Mouse (Mus musculus) intestine, embryonic 15.5 days (tissue): Measurements from ENCODE around the gene Hhatl. TPM values are rescaled to one million over a fixed set of nuclear protein-coding genes. Genes with fewer than 3 reads are reported as not detected.

Experiments
- ATAC-seq: fragments of 200-750 bp; cut with Nextera tagmentation; 2 replicates; pipeline ENCODE4 v1.8.0; 2017; ENCODE audit warnings: moderate TSS enrichment, moderate library complexity
- H3K27ac ChIP-seq: fragments of 300-500 bp; sonication (generic); 2 replicates; pipeline ENCODE4 v1.5.1; 2015; ENCODE audit warnings: mild to moderate bottlenecking, inconsistent platforms
- H3K27me3 ChIP-seq: fragments of 300-500 bp; sonication (generic); replicated peaks from 2 replicates; pipeline ENCODE4 v1.6.1; 2015; ENCODE audit warnings: inconsistent platforms
- H3K36me3 ChIP-seq: fragments of 300-500 bp; sonication (generic); 2 replicates; pipeline ENCODE4 v1.6.1; 2015; ENCODE audit warnings: inconsistent platforms
- H3K4me1 ChIP-seq: fragments of 300-500 bp; sonication (generic); replicated peaks from 2 replicates; pipeline ENCODE4 v1.6.1; 2015; ENCODE audit warnings: inconsistent platforms
- H3K4me2 ChIP-seq: fragments of 300-500 bp; sonication (generic); replicated peaks from 2 replicates; pipeline ENCODE4 v1.6.1; 2015; ENCODE audit warnings: mild to moderate bottlenecking, inconsistent platforms
- H3K4me3 ChIP-seq: fragments of 300-500 bp; sonication (generic); replicated peaks from 2 replicates; pipeline ENCODE4 v1.5.1; 2015; ENCODE audit warnings: inconsistent platforms
- H3K9ac ChIP-seq: fragments of 300-500 bp; sonication (generic); 2 replicates; pipeline ENCODE4 v1.6.1; 2015; ENCODE audit warnings: inconsistent platforms
- H3K9me3 ChIP-seq: fragments of 300-500 bp; sonication (generic); 2 replicates; pipeline ENCODE4 v1.6.1; 2016; ENCODE audit warnings: inconsistent platforms
- WGBS: fragments of 180-500 bp; shearing (Covaris S2); methylation state at CpG from one replicate; pipeline ENCODE4 v1.1.7; 2015; 5-methylcytosine and 5-hydroxymethylcytosine counted together
- polyA plus RNA-seq: library from polyadenylated mRNA; unstranded; fragments of >200 nt; fragmentation: Nextera tagmentation; extraction: Ambion mirVana; gene quantifications from 2 replicates; pipeline ENCODE4 v1.2.1, GENCODE M21; 2015

Hhatl gene
- polyA plus RNA-seq, 1 experiment from 2014 or later = 1.5 TPM

DNA sequence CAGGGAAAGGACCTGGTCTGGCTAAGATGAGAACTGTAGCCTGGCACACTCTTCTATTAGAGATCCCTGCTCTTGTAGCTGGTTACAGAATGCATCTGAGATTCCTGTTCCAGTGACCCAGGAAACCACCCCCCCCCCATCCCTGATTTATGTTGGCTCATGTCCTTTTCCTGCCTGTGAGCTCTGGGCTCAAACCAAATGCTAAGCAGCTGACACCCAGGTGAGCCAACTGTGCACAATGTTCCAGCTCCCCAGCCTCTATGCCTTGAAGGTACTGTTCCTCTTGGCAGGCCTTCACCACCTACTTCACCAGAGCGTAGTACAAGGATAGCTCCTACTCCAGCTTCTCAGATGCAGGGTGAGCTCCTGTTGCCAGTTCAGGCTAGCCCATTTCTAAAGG, 30.7 kb upstream of the Hhatl start:
- Histone ChIP-seq H3K9me3 (no peaks in the 10 kb centered on the region), H3K4me1 (0 out of 2 replicates have a peak, but pooled peaks cover 3% of the 10 kb centered on the region), H3K27me3 (no peaks in the 10 kb centered on the region), H3K4me3 (no peak overlapping the region), H3K27ac (no peak overlapping the region), H3K9ac (no peak overlapping the region), H3K36me3 (no peaks in the 10 kb centered on the region), H3K4me2 (no peak overlapping the region)
- WGBS = 89% methylated on average over 1 of the region's 1 CpGs
- no peak for ATAC-seq

DNA sequence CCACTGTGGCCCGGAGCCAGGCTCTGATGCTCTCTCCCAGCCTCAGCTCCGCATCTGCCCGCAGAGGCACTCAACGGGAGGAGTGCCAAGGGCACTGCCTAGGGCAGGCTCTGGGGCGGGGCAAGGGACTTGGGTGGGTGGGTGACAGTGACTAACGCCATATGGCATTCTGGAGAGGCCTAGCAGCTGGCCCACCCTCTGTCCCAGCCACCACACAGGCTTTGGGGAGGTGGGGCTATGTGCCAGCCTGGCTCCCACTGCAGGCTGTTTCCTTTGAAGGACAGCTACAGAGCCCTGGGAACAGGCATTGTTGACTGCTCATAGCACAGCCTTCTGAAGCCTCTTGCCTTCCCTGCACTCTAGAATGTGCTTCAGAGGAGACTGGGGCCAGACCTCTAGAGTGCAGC, 30.3 kb upstream of the Hhatl start:
- H3K4me2 ChIP-seq = no peak overlapping the region
- H3K27ac ChIP-seq = no peak overlapping the region
- H3K36me3 ChIP-seq = no peaks in the 10 kb centered on the region
- no peaks in the 10 kb centered on the region for H3K27me3 ChIP-seq
- 65% methylated on average over 6 of the region's 6 CpGs for WGBS
- no peaks in the 10 kb centered on the region for H3K9me3 ChIP-seq
- 0 out of 2 replicates have a peak, but pooled peaks cover 3% of the 10 kb centered on the region for H3K4me1 ChIP-seq
- ATAC-seq = no peak
- no peak overlapping the region for H3K9ac ChIP-seq
- H3K4me3 ChIP-seq = no peak overlapping the region

DNA sequence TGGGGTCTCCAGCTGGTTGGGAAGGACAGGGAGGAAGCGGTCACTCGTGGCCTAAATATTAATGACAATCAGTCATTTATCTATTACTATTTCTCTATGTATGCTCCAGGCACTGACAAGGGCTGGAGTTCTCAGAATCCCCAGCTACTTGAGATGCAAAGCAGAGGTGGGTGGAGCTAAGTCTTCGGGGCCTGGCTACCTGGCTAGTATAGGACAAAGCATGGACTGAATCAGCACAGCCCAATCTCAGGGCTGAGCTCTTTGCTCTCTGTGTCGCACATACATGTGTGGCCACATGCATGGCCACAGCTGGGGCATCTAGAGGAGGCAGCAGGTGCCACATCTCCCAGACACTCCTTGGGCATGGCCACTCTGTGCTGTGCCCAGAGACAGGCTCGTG, 28.5 kb upstream of the Hhatl start:
- Histone ChIP-seq H3K36me3 (no peaks in the 10 kb centered on the region), H3K4me1 (0 out of 2 replicates have a peak, but pooled peaks cover 3% of the 10 kb centered on the region), H3K9me3 (no peaks in the 10 kb centered on the region), H3K4me2 (no peak overlapping the region), H3K27me3 (no peaks in the 10 kb centered on the region), H3K9ac (no peak overlapping the region), H3K4me3 (no peak overlapping the region), H3K27ac (no peak overlapping the region)
- ATAC-seq = no peak
- 66% methylated on average over 5 of the region's 5 CpGs for WGBS

DNA sequence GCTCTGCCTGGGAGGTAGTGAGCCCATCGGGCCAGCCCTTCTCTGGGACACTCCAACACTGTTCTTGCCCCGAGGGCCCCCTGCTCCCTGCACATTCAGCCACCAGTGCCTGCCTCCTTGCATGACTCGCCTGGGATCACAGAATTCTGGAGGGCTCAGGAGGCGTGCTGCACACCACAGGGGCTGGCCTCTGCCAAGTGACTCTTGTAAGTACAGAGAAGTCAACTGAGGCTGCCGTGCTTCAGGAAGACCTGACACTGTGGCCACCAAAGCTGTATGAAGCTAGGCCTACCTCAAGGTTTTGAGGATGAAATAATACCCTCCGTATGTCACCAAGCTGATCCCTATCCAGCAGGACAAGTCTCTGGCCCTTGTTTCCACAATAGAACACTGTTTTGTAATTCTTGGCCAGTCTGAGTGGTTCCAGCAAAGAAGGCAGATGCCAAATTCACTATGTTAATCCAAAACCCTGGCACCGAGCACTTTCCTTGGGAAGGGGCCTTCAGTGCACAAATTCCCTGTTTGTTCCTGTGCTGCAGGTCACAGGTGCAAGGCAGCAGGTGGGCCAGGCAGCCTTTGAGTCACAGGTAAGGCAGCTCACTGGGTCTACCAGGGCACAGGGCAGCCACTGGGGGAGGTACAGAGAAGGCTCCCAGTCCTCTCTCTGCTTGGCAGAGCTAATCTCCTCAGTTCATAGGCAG, 27.6 kb upstream of the Hhatl start:
- Histone ChIP-seq H3K9ac (no peak overlapping the region), H3K4me1 (0 out of 2 replicates have a peak, but pooled peaks cover 3% of the 10 kb centered on the region), H3K27ac (no peak overlapping the region), H3K36me3 (no peaks in the 10 kb centered on the region), H3K4me3 (no peak overlapping the region), H3K9me3 (no peaks in the 10 kb centered on the region), H3K4me2 (no peak overlapping the region), H3K27me3 (no peaks in the 10 kb centered on the region)
- ATAC-seq = no peak
- WGBS = 62% methylated on average over 7 of the region's 7 CpGs

DNA sequence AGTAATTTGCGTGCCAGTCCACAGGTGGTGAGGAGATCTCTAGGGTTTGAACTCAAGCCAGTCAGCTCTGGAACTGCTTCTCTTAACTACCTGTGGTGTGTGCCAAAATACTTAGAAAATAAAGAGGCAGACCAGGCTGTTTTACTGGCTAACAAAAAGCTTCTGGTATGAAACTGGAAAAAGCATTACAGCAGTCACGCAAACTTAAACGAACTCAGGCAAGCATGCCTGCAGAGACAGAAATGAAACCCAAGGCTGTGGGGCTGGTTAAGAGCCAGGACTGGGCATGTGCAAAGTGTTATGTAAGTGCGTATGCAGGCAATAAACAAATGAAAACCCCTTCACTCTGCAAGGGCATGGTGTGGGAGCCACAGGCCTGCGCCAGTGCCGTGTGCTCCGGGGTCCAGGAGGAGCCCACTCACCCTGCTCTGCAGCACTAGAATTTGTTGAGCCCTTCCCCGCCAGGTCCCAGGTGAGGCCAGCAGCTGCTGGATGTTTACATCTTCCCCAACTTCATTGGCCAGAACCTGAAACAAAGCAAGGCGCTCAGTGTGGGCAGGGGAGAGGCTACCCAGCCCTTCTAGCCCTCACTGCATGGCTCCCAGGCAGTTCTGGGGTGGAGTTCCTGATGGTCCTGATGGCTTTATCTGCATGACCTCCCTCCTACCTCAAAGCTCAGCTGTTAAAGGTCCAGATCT, 26.9 kb upstream of the Hhatl start:
- 43% methylated on average over 9 of the region's 9 CpGs for WGBS
- ATAC-seq = no peak
- Histone ChIP-seq H3K9me3 (no peaks in the 10 kb centered on the region), H3K36me3 (no peaks in the 10 kb centered on the region), H3K4me2 (no peak overlapping the region), H3K4me3 (no peak overlapping the region), H3K27me3 (no peaks in the 10 kb centered on the region), H3K27ac (no peak overlapping the region), H3K9ac (no peak overlapping the region), H3K4me1 (0 out of 2 replicates have a peak, but pooled peaks cover 3% of the 10 kb centered on the region)

DNA sequence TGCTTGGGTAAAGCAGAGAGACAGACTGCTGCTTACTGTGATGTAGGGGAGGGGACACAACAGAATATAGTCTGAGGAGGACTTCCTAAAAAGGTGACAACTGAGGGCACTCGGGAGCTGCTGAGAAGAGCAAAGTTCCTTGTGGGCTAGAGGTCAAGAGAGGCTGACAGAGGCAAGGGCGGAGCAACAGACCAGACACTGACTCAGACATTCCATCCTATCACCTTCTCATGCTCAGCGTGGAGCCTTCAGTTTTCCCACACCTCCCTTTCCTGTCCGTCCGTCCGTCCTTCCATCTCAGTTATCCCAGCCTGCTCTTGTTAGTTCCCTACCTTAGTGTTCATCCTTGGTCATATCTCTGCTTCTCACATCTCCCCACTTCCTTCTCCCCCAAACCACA, 22.9 kb upstream of the Hhatl start:
- no peaks in the 10 kb centered on the region for H3K27me3 ChIP-seq
- H3K4me3 ChIP-seq = no peak overlapping the region
- no peaks in the 10 kb centered on the region for H3K9me3 ChIP-seq
- H3K27ac ChIP-seq = no peak overlapping the region
- H3K4me2 ChIP-seq = no peak overlapping the region
- H3K4me1 ChIP-seq = peaks cover 3% of the 10 kb centered on the region; the same call in 1 of the 2 replicates
- no peak for ATAC-seq
- no peaks in the 10 kb centered on the region for H3K36me3 ChIP-seq
- WGBS = 55% methylated on average over 6 of the region's 6 CpGs
- H3K9ac ChIP-seq = no peak overlapping the region

DNA sequence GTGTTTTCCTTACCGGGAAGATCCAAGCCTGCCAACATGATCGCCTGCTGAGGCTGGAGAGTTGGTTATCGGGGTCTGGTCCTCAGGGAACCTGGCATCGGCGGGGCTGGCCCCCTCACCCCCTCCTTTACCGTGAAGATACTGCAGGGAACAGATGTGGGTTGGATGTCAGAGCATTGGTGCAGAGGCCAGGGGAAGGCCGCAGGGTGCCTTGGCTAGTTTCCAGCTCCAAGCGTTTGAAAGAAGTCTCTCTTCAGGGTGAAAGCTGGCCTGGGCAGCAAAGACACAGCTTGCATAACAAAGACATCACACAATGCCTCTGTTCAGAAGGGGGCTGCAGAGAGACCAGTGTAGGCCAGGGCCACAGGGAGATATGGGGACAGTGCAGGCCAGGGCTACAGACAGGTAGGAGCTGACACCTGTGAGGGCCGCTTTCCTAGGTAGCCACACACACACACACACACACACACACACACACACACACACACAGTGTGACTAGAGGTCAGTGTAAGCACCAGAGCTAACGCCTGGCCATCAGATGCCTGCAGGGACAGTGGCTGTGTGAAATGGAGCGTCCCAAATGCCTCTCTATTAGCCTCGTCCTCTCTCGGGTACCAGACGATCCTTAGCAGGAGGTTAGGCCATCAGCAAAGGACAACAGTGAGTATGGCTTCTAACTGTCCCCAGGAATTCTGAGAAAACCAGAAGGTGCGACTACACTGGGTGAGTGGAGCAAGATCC, 17.9 kb upstream of the Hhatl start:
- Histone ChIP-seq H3K9me3 (no peaks in the 10 kb centered on the region), H3K4me1 (no peaks in the 10 kb centered on the region; the same call in 1 of the 2 replicates), H3K27me3 (no peaks in the 10 kb centered on the region), H3K9ac (no peak overlapping the region), H3K4me3 (no peak overlapping the region), H3K27ac (no peak overlapping the region), H3K36me3 (no peaks in the 10 kb centered on the region), H3K4me2 (no peak overlapping the region)
- peak; percentile 49; the same call in 1 of the 2 replicates for ATAC-seq
- WGBS = 46% methylated on average over 15 of the region's 15 CpGs

DNA sequence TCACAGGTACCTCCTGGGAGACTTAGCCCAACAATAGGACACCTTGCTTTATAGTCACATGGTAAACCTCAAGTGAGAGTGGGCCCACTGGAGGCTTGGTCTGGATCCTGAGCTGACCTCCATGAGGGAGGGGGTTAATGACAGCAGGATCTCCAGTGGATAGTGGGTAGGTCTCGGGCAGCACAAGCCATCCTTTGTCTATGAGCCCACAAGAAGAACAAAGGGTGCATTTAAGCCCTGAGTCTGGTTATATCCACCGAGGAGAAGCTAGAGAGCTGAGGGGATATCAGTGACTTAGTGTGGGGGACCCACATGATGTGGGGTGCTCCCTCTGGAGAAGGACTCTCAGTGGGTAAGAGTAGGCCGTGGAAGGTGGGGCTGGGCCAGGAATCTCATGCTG, 16.2 kb upstream of the Hhatl start:
- no peaks in the 10 kb centered on the region for H3K36me3 ChIP-seq
- H3K9ac ChIP-seq = no peak overlapping the region
- H3K4me2 ChIP-seq = no peak overlapping the region
- H3K4me1 ChIP-seq = no peaks in the 10 kb centered on the region; the same call in 1 of the 2 replicates
- H3K27ac ChIP-seq = no peak overlapping the region
- ATAC-seq = peak; percentile 36; the same call in 1 of the 2 replicates
- H3K27me3 ChIP-seq = no peaks in the 10 kb centered on the region
- 65% methylated on average over 3 of the region's 3 CpGs for WGBS
- no peak overlapping the region for H3K4me3 ChIP-seq
- H3K9me3 ChIP-seq = no peaks in the 10 kb centered on the region

DNA sequence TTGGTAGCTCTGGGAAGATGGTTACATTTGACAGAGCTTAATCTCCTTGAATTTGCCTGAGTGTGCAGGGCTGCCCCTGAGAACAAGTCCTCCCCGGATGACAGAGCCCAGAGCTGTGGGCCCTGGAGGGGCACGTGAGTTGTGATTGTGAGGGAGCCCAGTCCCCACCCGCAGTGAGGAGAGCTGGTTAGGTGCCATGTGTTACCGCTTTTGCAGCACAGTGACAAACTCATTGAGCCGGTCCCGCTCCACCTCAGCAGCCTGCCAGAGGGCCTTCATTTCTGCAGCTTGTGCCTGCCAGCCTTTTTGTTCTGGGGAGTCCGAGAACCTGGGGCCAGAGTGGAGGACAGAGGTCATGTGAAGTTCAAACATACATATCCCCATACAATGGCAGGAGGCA, 15.6 kb upstream of the Hhatl start:
- no peaks in the 10 kb centered on the region for H3K9me3 ChIP-seq
- 67% methylated on average over 7 of the region's 7 CpGs for WGBS

DNA sequence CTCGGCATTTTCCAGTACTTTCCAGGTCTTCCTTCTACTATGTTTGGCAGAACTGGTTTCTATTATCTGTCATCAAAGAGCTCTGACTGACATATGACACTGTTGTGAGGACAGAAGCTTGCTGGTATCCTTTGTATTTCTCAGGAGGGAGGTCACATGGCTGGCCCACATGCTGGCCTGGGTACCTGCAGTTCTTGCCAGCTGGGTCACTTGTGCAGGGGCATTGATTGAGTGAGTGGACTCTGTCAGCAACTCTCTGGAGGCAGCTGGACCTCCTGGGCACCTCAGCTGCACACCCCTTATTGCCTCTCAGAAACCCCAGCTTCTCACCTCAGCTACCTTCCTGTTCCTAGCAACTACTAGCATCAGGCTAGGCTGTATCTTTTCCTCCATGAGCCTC, 15.2 kb upstream of the Hhatl start:
- no peak for ATAC-seq
- H3K4me1 ChIP-seq = no peaks in the 10 kb centered on the region; the same call in 1 of the 2 replicates
- no peaks in the 10 kb centered on the region for H3K9me3 ChIP-seq
- no peak overlapping the region for H3K4me2 ChIP-seq
- H3K27me3 ChIP-seq = no peaks in the 10 kb centered on the region
- no peak overlapping the region for H3K9ac ChIP-seq
- WGBS = 66% methylated on average over 1 of the region's 1 CpGs
- no peak overlapping the region for H3K27ac ChIP-seq
- H3K4me3 ChIP-seq = no peak overlapping the region
- no peaks in the 10 kb centered on the region for H3K36me3 ChIP-seq

More for the DNA sequence above, 15.6 kb upstream of the Hhatl start:
- Histone ChIP-seq H3K27me3 (no peaks in the 10 kb centered on the region), H3K36me3 (no peaks in the 10 kb centered on the region), H3K4me3 (no peak overlapping the region), H3K4me2 (no peak overlapping the region), H3K9ac (no peak overlapping the region), H3K27ac (no peak overlapping the region), H3K4me1 (no peaks in the 10 kb centered on the region; the same call in 1 of the 2 replicates)
- no peak for ATAC-seq

DNA sequence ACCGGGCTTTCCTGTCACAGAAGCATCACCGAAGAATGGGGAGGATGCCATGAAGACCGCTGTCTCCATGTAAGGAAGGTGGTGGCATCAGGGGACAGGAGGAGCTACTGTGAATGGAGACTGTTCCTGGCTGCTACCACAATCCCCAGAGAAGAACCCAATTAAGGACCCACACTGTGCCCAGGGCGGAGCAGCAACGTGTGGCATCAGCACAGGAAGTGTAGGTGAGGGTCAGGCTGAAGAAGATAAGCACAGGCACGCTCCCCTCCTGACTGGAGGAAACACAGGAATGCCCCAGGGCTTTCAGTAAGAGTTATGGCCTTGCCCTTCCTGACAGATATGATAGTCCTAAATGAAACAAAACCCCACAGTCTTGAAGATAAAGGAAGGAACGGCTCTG, 10.4 kb upstream of the Hhatl start:
- 50% methylated on average over 7 of the region's 7 CpGs for WGBS

DNA sequence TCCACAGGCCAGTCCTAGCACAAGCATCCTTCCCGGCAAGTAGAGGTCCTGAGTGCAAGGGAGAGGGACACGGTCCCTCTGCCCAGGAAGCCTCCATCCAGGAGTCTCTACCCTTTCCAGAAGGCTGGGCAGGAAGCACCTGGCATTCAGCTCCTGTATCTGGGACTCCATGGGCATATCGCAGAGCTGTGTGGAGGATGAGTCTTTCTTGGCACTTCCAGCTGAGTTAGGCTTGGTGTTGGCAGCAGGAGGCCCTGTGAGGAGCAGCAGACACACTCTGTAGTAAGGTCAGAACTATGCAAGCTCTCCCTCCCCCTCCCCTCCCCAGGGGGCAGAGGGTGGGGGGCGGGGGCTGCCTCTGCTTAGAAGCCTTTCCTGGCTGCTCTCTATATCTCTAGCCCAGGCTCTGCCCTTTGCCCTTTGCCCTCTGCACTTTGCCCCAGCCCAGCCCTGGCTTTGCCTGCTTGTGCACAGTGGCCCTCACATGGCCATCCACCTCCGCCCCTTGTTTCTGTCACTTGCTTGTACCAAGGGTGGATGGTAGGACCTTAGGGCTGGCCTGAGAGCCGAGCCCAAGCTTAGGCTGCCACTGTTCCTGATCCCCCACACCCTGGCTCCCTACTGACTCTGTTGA, 6.7 kb upstream of the Hhatl start:
- Histone ChIP-seq H3K27ac (0 out of 2 replicates have a peak overlapping the region, but pooled peaks have one; percentile 32), H3K9ac (no peak overlapping the region), H3K4me3 (no peak overlapping the region), H3K27me3 (no peaks in the 10 kb centered on the region), H3K4me1 (peaks cover 17% of the 10 kb centered on the region; the same call in 1 of the 2 replicates), H3K4me2 (no peak overlapping the region), H3K36me3 (no peaks in the 10 kb centered on the region), H3K9me3 (no peaks in the 10 kb centered on the region)
- 0 out of 2 replicates have a peak, but pooled peaks have one; percentile 32 for ATAC-seq
- 51% methylated on average over 6 of the region's 6 CpGs for WGBS

More for the DNA sequence above, 10.4 kb upstream of the Hhatl start:
- Histone ChIP-seq H3K27me3 (no peaks in the 10 kb centered on the region), H3K9me3 (no peaks in the 10 kb centered on the region), H3K4me2 (no peak overlapping the region), H3K4me1 (peaks cover 12% of the 10 kb centered on the region; the same call in 1 of the 2 replicates), H3K9ac (no peak overlapping the region), H3K36me3 (no peaks in the 10 kb centered on the region), H3K27ac (no peak overlapping the region), H3K4me3 (no peak overlapping the region)
- no peak for ATAC-seq
